Mouse (Mus musculus) lung, postnatal 0 days (tissue): Measurements from ENCODE around the gene Dffa. TPM values are rescaled to one million over a fixed set of nuclear protein-coding genes. Genes with fewer than 3 reads are reported as not detected.

ENCODE experiments used
- ATAC-seq: fragments of 200-750 bp; cut with Nextera tagmentation; 2 replicates; pipeline ENCODE4 v1.8.0; 2017; ENCODE audit warnings: moderate library complexity
- DNase-seq: peaks from one replicate; pipeline ENCODE4 v3.0.0-alpha.2; 2016; ENCODE audit warnings: low spot score
- H3K27ac ChIP-seq: fragments of 300-500 bp; sonication (generic); 2 replicates; pipeline ENCODE4 v1.5.1; 2014; ENCODE audit warnings: antibody characterized with exemption, mild to moderate bottlenecking, low read length, mixed read lengths
- H3K27me3 ChIP-seq: fragments of 300-500 bp; sonication (generic); replicated peaks from 2 replicates; pipeline ENCODE4 v1.6.1; 2014; ENCODE audit warnings: low read length, mixed read lengths; ENCODE audit not compliant: insufficient read depth
- H3K36me3 ChIP-seq: fragments of 300-500 bp; sonication (generic); 2 replicates; pipeline ENCODE4 v1.6.1; 2014; ENCODE audit warnings: low read length, mixed read lengths; ENCODE audit not compliant: insufficient read depth
- H3K4me1 ChIP-seq: fragments of 300-500 bp; sonication (generic); 2 replicates; pipeline ENCODE4 v1.6.1; 2014; ENCODE audit warnings: antibody characterized with exemption, low read depth, low read length, mixed read lengths; ENCODE audit not compliant: insufficient read depth
- H3K4me2 ChIP-seq: fragments of 300-500 bp; sonication (generic); replicated peaks from 2 replicates; pipeline ENCODE4 v1.6.1; 2014; ENCODE audit warnings: low read depth, mild to moderate bottlenecking, low read length, moderate library complexity, mixed read lengths
- H3K4me3 ChIP-seq: fragments of 300-500 bp; sonication (generic); 2 replicates; pipeline ENCODE4 v1.5.1; 2014; ENCODE audit warnings: low read depth, low read length
- H3K9ac ChIP-seq: fragments of 300-500 bp; sonication (generic); replicated peaks from 2 replicates; pipeline ENCODE4 v1.6.1; 2014; ENCODE audit warnings: low read depth, mild to moderate bottlenecking
- H3K9me3 ChIP-seq: fragments of 300-500 bp; sonication (generic); 2 replicates; pipeline ENCODE4 v1.6.1; 2016; ENCODE audit warnings: low read length, mixed read lengths
- CTCF ChIP-seq: IDR thresholded peaks from 2 replicates; pipeline ENCODE4 v1.5.1; 2016; ENCODE audit warnings: antibody characterized with exemption, mild to moderate bottlenecking
- EP300 ChIP-seq: IDR thresholded peaks from 2 replicates; pipeline ENCODE4 v1.6.1; 2016; ENCODE audit warnings: antibody characterized with exemption, mild to moderate bottlenecking, control low read depth
- WGBS: fragments of 180-500 bp; shearing (Covaris S2); extraction: QIAGEN DNeasy Blood & Tissue Kit; methylation state at CpG from one replicate; pipeline ENCODE4 v1.1.7; 2014; 5-methylcytosine and 5-hydroxymethylcytosine counted together
- polyA plus RNA-seq: library from polyadenylated mRNA; unstranded; fragments of >200 nt; fragmentation: Nextera tagmentation; extraction: Ambion mirVana; gene quantifications from 2 replicates; pipeline ENCODE4 v1.2.1, GENCODE M21; 2015

The Dffa gene
- polyA plus RNA-seq, 1 experiment from 2014 or later = 21.5 TPM

DNA sequence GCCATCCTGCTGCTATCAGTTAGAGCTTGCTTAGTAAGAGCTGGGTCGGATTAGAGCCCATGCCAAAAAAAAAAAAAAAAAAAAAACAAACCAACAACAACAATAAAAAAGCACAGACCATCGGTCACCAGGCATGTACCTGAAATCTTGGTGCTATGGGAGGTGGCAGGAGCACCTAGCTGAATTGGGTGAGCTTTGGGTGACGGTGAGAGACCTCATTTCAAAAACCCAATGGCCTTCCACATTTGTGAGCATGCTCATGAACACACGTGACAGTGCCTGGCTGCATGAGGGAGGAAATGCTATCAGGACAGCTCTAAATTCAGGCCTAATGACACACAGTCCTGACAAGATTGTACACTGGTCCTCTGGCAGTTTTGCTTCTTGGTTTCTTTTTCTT is 44.1 kb downstream of the Dffa start:
- no peak for ATAC-seq
- Histone ChIP-seq H3K27me3 (no peaks in the 10 kb centered on the region), H3K27ac (no peak overlapping the region), H3K4me1 (no peaks in the 10 kb centered on the region), H3K9ac (no peak overlapping the region), H3K36me3 (peaks cover 11% of the 10 kb centered on the region; the same call in 1 of the 2 replicates), H3K4me3 (no peak overlapping the region), H3K9me3 (no peaks in the 10 kb centered on the region), H3K4me2 (no peak overlapping the region)
- 75% methylated on average over 4 of the region's 4 CpGs for WGBS
- TF ChIP-seq EP300 (no peak), CTCF (no peak)
- DNase-seq = no peak

DNA sequence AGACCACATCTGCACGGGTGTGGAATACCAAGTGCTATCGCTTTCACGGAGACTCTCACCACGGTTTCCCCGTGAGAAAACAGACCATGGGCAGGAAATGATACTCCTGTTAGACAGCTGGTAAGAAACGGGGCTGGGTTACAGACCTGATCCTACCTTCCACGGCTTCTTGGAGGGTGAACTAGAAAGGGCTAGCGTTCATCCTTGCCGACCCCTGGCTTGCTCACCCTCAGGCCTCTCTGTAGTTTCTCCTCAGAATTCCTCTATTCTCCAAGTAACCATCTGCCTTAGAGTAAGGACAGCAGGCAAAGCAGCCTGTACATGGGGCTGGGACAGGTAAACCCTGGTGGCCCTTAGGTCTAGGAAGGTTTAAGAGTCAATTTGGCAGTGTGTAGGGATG is 45.2 kb downstream of the Dffa start:
- ATAC-seq (no peak), DNase-seq (no peak)
- Histone ChIP-seq H3K4me3 (no peak overlapping the region), H3K27ac (no peak overlapping the region), H3K36me3 (peaks cover 22% of the 10 kb centered on the region), H3K27me3 (no peaks in the 10 kb centered on the region), H3K9ac (no peak overlapping the region), H3K4me2 (no peak overlapping the region), H3K9me3 (no peaks in the 10 kb centered on the region), H3K4me1 (no peaks in the 10 kb centered on the region)
- TF ChIP-seq CTCF (no peak), EP300 (no peak)
- WGBS = 74% methylated on average over 9 of the region's 9 CpGs

DNA sequence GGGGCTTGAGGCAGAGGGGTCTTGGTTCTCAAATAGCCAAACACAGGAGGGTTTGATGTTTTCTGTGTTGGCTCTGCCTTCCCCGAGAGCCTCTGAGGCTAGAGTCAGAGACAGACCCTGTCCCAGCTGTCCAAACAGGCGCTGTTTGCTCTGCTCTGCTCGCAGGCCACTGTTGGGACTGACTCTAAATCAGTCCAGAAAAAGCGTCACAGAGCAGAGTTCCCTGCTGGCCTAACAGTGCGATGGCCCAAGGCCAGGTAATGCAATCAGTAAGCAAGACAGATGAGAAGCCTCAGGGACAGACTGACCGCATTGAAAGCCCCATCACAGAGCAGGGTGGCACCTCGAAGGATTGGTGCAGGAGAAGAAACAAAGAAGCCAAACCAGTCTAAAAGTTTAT is 45.7 kb downstream of the Dffa start:
- WGBS = 46% methylated on average over 7 of the region's 7 CpGs
- H3K4me3 ChIP-seq = no peak overlapping the region
- H3K36me3 ChIP-seq = peaks cover 23% of the 10 kb centered on the region
- H3K9me3 ChIP-seq = no peaks in the 10 kb centered on the region
- H3K9ac ChIP-seq = no peak overlapping the region
- no peaks in the 10 kb centered on the region for H3K4me1 ChIP-seq
- ATAC-seq (peak; percentile 28; the same call in 1 of the 2 replicates), DNase-seq (no peak)
- H3K27me3 ChIP-seq = no peaks in the 10 kb centered on the region
- no peak overlapping the region for H3K27ac ChIP-seq
- TF ChIP-seq EP300 (no peak), CTCF (no peak)
- H3K4me2 ChIP-seq = no peak overlapping the region

DNA sequence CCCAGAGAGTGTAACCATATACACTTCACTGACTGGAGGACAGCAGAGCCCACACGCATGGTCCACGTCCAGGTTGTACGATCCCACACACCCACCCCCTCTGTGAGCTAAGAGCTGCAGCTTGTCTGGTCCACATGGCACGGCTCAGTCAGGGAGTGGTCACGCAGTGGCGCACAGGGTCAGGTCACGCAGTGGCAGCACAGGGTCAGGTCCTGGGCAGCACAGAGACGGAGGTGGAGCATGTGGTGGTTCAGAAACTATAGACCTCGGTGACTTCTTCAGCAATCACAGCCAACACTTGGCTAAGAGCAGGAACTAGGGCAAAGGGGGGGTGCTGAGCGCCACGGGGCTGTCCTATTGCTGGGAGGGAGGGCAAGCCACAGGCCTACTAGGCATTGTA is 46.3 kb downstream of the Dffa start:
- peak; percentile 20; the same call in 1 of the 2 replicates for ATAC-seq
- H3K4me2 ChIP-seq = no peak overlapping the region
- no peaks in the 10 kb centered on the region for H3K4me1 ChIP-seq
- H3K4me3 ChIP-seq = no peak overlapping the region
- no peaks in the 10 kb centered on the region for H3K9me3 ChIP-seq
- WGBS = 81% methylated on average over 11 of the region's 11 CpGs
- TF ChIP-seq EP300 = no peak
- no peak for TF ChIP-seq CTCF
- DNase-seq = no peak
- no peaks in the 10 kb centered on the region for H3K27me3 ChIP-seq
- H3K27ac ChIP-seq = no peak overlapping the region
- H3K9ac ChIP-seq = no peak overlapping the region
- peaks cover 28% of the 10 kb centered on the region for H3K36me3 ChIP-seq

DNA sequence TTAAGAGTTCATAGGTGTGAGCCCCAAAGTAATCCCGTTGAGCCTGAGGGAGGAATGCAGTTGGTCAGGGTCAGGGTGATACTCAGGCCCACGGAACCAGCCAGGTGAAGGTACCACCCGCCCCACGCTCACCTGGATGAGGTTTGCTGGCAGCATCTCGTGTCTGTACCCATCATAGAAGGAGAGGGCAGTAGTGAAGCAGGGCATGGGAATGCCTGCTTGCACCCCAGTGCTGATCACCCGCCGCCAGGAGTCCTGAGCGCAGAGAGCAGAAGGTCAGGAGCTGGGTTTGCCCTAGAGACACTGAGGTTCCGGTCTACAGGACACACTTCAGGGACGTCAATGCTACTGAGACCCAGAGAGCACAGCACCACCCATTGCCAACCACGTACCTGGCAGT is 46.8 kb downstream of the Dffa start:
- Histone ChIP-seq H3K4me3 (no peak overlapping the region), H3K4me2 (no peak overlapping the region), H3K4me1 (no peaks in the 10 kb centered on the region), H3K9ac (no peak overlapping the region), H3K27ac (no peak overlapping the region), H3K9me3 (no peaks in the 10 kb centered on the region), H3K36me3 (peaks cover 28% of the 10 kb centered on the region), H3K27me3 (no peaks in the 10 kb centered on the region)
- ATAC-seq (no peak), DNase-seq (no peak)
- TF ChIP-seq EP300 (no peak), CTCF (no peak)
- 92% methylated on average over 11 of the region's 11 CpGs for WGBS

DNA sequence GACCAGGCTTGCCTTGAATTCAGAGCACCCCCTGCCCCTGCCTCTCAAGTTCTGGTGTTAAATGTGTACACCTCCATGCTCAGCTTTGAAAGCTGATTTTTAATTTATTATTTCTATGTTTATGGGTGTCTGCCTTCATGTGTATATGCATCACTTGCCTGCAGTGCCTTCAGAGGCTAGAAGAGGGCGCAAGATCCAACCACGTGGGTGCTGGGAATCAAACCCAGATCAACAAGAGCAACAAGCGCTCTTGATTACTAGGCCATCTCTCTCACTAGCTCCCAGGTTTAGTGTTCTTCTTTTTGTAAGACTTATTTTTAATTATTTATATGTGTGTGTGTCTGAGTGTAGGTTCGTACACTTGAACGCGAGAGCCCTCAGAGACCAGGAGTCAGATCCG is 50.9 kb downstream of the Dffa start:
- H3K27ac ChIP-seq = no peak overlapping the region
- DNase-seq (no peak), ATAC-seq (no peak)
- TF ChIP-seq CTCF (no peak), EP300 (no peak)
- no peaks in the 10 kb centered on the region for H3K4me1 ChIP-seq
- no peak overlapping the region for H3K9ac ChIP-seq
- no peak overlapping the region for H3K4me3 ChIP-seq
- H3K9me3 ChIP-seq = no peaks in the 10 kb centered on the region
- H3K4me2 ChIP-seq = no peak overlapping the region
- H3K36me3 ChIP-seq = peaks cover 59% of the 10 kb centered on the region
- 97% methylated on average over 7 of the region's 7 CpGs for WGBS
- no peaks in the 10 kb centered on the region for H3K27me3 ChIP-seq

DNA sequence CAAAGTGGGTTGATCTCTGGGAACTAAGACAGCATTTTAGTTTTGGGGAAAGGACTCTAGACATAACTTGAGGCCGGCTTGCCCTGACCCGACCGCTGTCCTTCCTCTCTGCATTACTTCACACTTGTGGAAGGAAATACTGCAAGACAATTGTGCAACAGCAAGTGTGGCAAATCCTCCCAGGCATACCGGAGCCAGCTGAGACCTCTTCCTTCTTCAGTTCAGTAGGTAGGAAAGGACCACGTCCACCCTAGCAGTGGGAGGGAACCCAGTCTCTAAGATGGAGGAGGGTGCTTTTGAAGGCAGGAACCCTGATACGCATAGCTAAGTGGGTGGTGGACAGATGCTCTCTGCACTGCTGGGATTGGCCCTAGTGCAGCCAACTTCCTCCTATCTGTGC is 51.8 kb downstream of the Dffa start:
- no peak overlapping the region for H3K4me3 ChIP-seq
- H3K4me2 ChIP-seq = no peak overlapping the region
- DNase-seq (peak; percentile 66), ATAC-seq (peak; percentile 58)
- WGBS = 71% methylated on average over 6 of the region's 6 CpGs
- H3K27me3 ChIP-seq = no peaks in the 10 kb centered on the region
- H3K36me3 ChIP-seq = peaks cover 65% of the 10 kb centered on the region
- H3K27ac ChIP-seq = no peak overlapping the region
- H3K9me3 ChIP-seq = no peaks in the 10 kb centered on the region
- H3K9ac ChIP-seq = no peak overlapping the region
- TF ChIP-seq CTCF = no peak
- no peak for TF ChIP-seq EP300
- H3K4me1 ChIP-seq = no peaks in the 10 kb centered on the region
